Mouse (Mus musculus) forebrain, embryonic 13.5 days (tissue): ENCODE data around the gene Tbc1d32. TPM values are rescaled to one million over a fixed set of nuclear protein-coding genes. Genes with fewer than 3 reads are reported as not detected.

ENCODE experiments used
- ATAC-seq: fragments of 200-750 bp; cut with Nextera tagmentation; 2 replicates; pipeline ENCODE4 v1.8.0; 2017
- H3K27ac ChIP-seq: fragments of 300-500 bp; sonication (generic); 2 replicates; pipeline ENCODE4 v1.5.1; 2015; ENCODE audit warnings: inconsistent platforms, mild to moderate bottlenecking, moderate library complexity
- H3K27me3 ChIP-seq: fragments of 300-500 bp; sonication (generic); 2 replicates; pipeline ENCODE4 v1.6.1; 2015; ENCODE audit warnings: mild to moderate bottlenecking, inconsistent platforms
- H3K36me3 ChIP-seq: fragments of 300-500 bp; sonication (generic); 2 replicates; pipeline ENCODE4 v1.6.1; 2015; ENCODE audit warnings: mild to moderate bottlenecking, inconsistent platforms; ENCODE audit not compliant: poor library complexity, severe bottlenecking
- H3K4me1 ChIP-seq: fragments of 300-500 bp; sonication (generic); 2 replicates; pipeline ENCODE4 v1.6.1; 2015; ENCODE audit warnings: inconsistent platforms
- H3K4me2 ChIP-seq: fragments of 300-500 bp; sonication (generic); 2 replicates; pipeline ENCODE4 v1.6.1; 2015; ENCODE audit warnings: inconsistent platforms, mild to moderate bottlenecking, moderate library complexity
- H3K4me3 ChIP-seq: fragments of 300-500 bp; sonication (generic); 2 replicates; pipeline ENCODE4 v1.5.1; 2015; ENCODE audit warnings: mild to moderate bottlenecking, inconsistent platforms
- H3K9ac ChIP-seq: fragments of 300-500 bp; sonication (generic); 2 replicates; pipeline ENCODE4 v1.6.1; 2015; ENCODE audit warnings: mild to moderate bottlenecking, inconsistent platforms
- H3K9me3 ChIP-seq: fragments of 300-500 bp; sonication (generic); replicated peaks from 2 replicates; pipeline ENCODE4 v1.6.1; 2016; ENCODE audit warnings: inconsistent platforms
- WGBS: fragments of 180-500 bp; shearing (Covaris S2); methylation state at CpG from one replicate; pipeline ENCODE4 v1.1.7; 2015; 5-methylcytosine and 5-hydroxymethylcytosine counted together
- polyA plus RNA-seq: library from polyadenylated mRNA; unstranded; fragments of >200 nt; fragmentation: Nextera tagmentation; extraction: Ambion mirVana; gene quantifications from 2 replicates; pipeline ENCODE4 v1.2.1, GENCODE M21; 2015

Gene Tbc1d32
- polyA plus RNA-seq, 1 experiment from 2014 or later: 2.9 TPM

GRCm38 (mm10) chr10:55978001-55978400, 250.5 kb downstream of the Tbc1d32 start:
- no peak for ATAC-seq
- Histone ChIP-seq H3K27me3 (no peaks in the 10 kb centered on the region), H3K9me3 (no peaks in the 10 kb centered on the region), H3K4me3 (no peak overlapping the region), H3K9ac (no peak overlapping the region), H3K4me2 (no peak overlapping the region), H3K27ac (no peak overlapping the region), H3K4me1 (no peaks in the 10 kb centered on the region), H3K36me3 (no peaks in the 10 kb centered on the region)
- WGBS: 76% methylated on average over 7 of the region's 7 CpGs

Other genes with a start within 250 kb of the Tbc1d32 start
- 7.6 and 8.4 TPM in 2 replicates for gene Msl3l2, start 121.8 kb downstream of the Tbc1d32 start, polyA plus RNA-seq
- 76.0 and 76.6 TPM in 2 replicates for gene Gja1, start 148.6 kb upstream of the Tbc1d32 start, polyA plus RNA-seq